Comparison of ENCODE assay signal across 7 mouse cellular contexts in the genomic region with DNA sequence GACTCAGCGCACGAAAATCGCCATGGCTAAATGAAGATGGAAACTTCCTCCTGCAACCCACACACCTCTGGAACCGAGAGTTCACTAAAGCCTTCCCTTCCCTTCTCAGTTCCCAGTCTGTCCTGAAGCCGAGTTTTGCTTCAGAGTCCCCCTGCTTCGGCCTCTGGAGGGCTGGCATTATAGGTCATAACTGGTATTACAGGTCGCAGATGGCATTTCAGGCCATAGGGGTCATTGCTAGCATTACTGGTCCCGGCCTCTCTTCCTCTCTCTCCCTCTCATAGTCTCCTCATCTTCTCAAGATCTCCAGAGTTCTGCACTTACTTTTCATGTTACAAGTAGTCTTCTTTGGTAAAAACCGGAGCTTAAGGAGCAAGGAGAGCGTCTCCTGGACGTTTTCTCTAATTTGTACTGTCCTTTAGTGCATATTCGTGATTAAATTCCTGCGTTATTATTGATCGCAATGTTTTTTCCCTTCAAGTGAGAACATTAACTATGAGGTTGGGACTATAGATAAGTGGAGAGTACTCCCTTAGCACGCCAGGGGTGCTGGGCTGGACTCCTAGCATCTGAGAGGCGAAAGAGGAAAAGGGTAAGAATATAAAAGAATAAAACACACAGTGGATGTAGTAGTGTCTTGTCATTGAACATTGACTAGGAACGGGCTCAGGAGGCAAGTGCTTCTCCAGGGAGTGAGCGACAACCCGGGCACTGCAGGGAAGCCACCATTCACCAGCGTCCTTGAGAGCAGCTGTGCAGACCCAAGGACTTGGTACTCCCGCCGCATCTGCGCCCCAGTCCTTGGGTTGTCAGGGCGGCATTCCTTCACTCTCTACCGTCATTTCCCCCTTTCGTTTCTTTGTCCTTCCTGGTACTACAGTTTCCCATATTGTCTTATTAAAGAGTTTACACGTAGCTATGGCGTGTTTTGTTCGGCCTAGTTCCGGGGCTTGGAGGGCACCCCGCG. TPM values are rescaled to one million over a fixed set of nuclear protein-coding genes. Genes with fewer than 3 reads are reported as not detected.
DNase-seq lines count a peak whose midpoint lies in the region; ATAC-seq and TF ChIP-seq lines count a peak whose summit lies in the region.

No protein-coding gene starts in this region.

- peak overlapping the region; percentile 74 for H3K9ac ChIP-seq in forebrain, embryonic 16.5 days (replicated peaks; ENCODE audit: low read depth, low read length)
- peak overlapping the region; percentile 89 for H3K9ac ChIP-seq in stomach, postnatal 0 days (ENCODE audit: low read length)

- no peaks in the 10 kb centered on the region for H3K9me3 ChIP-seq in forebrain, embryonic 16.5 days (ENCODE audit: control insufficient read depth, low read length)
- H3K9me3 ChIP-seq in midbrain, embryonic 10.5 days (replicated peaks): no peaks in the 10 kb centered on the region
- H3K9me3 ChIP-seq in stomach, postnatal 0 days (ENCODE audit: control insufficient read depth, low read length): no peaks in the 10 kb centered on the region

- ATAC-seq in forebrain, embryonic 16.5 days: peak; percentile 48
- no peak for ATAC-seq in stomach, postnatal 0 days (ENCODE audit: low FRiP score, low TSS enrichment)

- 14% methylated on average over 32 of the region's 32 CpGs for WGBS in forebrain, embryonic 16.5 days
- 11% methylated on average over 32 of the region's 32 CpGs for WGBS in midbrain, embryonic 10.5 days
- WGBS in stomach, postnatal 0 days: 24% methylated on average over 32 of the region's 32 CpGs

- H3K4me3 ChIP-seq in forebrain, embryonic 16.5 days (replicated peaks; ENCODE audit: low read length): peak overlapping the region; percentile 64
- peak overlapping the region; percentile 77 for H3K4me3 ChIP-seq in midbrain, embryonic 10.5 days
- peak overlapping the region; percentile 79 for H3K4me3 ChIP-seq in stomach, postnatal 0 days (ENCODE audit: low read depth, low read length)

- peak overlapping the region; percentile 68 for H3K27ac ChIP-seq in forebrain, embryonic 16.5 days (ENCODE audit: low read length)
- H3K27ac ChIP-seq in midbrain, embryonic 10.5 days (replicated peaks): peak overlapping the region; percentile 92
- H3K27ac ChIP-seq in stomach, postnatal 0 days (replicated peaks): peak overlapping the region; percentile 88

- no peak for TF ChIP-seq EP300 in stomach, postnatal 0 days (optimal IDR thresholded peaks at IDR 0.05)

- H3K36me3 ChIP-seq in forebrain, embryonic 16.5 days (ENCODE audit: control insufficient read depth, insufficient read depth): no peaks in the 10 kb centered on the region
- peaks cover 12% of the 10 kb centered on the region; the same call in 1 of the 2 replicates for H3K36me3 ChIP-seq in midbrain, embryonic 10.5 days
- no peaks in the 10 kb centered on the region for H3K36me3 ChIP-seq in stomach, postnatal 0 days (ENCODE audit: control insufficient read depth, insufficient read depth, low read length)

- H3K4me1 ChIP-seq in forebrain, embryonic 16.5 days (replicated peaks; ENCODE audit: control insufficient read depth, insufficient read depth, low read length): peaks cover 24% of the 10 kb centered on the region
- peaks cover 32% of the 10 kb centered on the region for H3K4me1 ChIP-seq in midbrain, embryonic 10.5 days
- H3K4me1 ChIP-seq in stomach, postnatal 0 days (replicated peaks; ENCODE audit: control insufficient read depth, insufficient read depth): peaks cover 7% of the 10 kb centered on the region; the same call in 1 of the 2 replicates

- no peaks in the 10 kb centered on the region for H3K27me3 ChIP-seq in forebrain, embryonic 16.5 days (replicated peaks; ENCODE audit: control insufficient read depth, insufficient read depth, low read length)
- H3K27me3 ChIP-seq in midbrain, embryonic 10.5 days (ENCODE audit: low read depth, poor library complexity, severe bottlenecking): peaks cover 20% of the 10 kb centered on the region
- H3K27me3 ChIP-seq in stomach, postnatal 0 days (ENCODE audit: control insufficient read depth, insufficient read depth, low read length): no peaks in the 10 kb centered on the region

- TF ChIP-seq CTCF in stomach, postnatal 0 days (IDR thresholded peaks at IDR 0.05; ENCODE audit: low read depth): no peak

- DNase-seq in ovary, adult 18-20 months (ENCODE audit: low spot score): peak; percentile 38
- no peak for DNase-seq in ovary, postnatal 14 days (ENCODE audit: low spot score)
- DNase-seq in adrenal gland, postnatal 25 days: peak; percentile 51
- peak; percentile 40 to 61 for DNase-seq in kidney, postnatal 25 days
- DNase-seq in midbrain, embryonic 10.5 days (ENCODE audit: low spot score): no peak
- peak; percentile 36 for DNase-seq in stomach, postnatal 0 days (ENCODE audit: low spot score)

- H3K4me2 ChIP-seq in forebrain, embryonic 16.5 days (ENCODE audit: low read length): peak overlapping the region; percentile 88
- H3K4me2 ChIP-seq in stomach, postnatal 0 days (replicated peaks; ENCODE audit: low read depth): peak overlapping the region; percentile 84

RNA-seq across cellular contexts. Expression of gene Ano6, which starts 0.8 kb away (rescaled TPM):
- 75.2 and 75.4 TPM in 2 replicates for total RNA-seq in adrenal gland, postnatal 25 days (2021)
- 22.7 and 24.6 TPM in 2 replicates for polyA plus RNA-seq in forebrain, embryonic 16.5 days (2015; fragmentation: Nextera tagmentation; extraction: Ambion mirVana)
- 30.0 and 33.6 TPM in 2 replicates for polyA plus RNA-seq in midbrain, embryonic 10.5 days (2016; fragmentation: Nextera tagmentation; extraction: Ambion mirVana)
- 16.2 and 16.5 TPM in 2 replicates for polyA plus RNA-seq in stomach, postnatal 0 days (2015; fragmentation: Nextera tagmentation; extraction: Ambion mirVana)

Comparison
In these comparisons a context has a peak if more than half of its experiments do, and no peak if none do; other contexts are left out.
1. DNase-seq: peak in ovary, adult 18-20 months (single experiment), adrenal gland, postnatal 25 days (single experiment), kidney, postnatal 25 days (2 of 2) and stomach, postnatal 0 days (single experiment); none in ovary, postnatal 14 days (single experiment) and midbrain, embryonic 10.5 days (single experiment).
2. Peak in every context shown above with its lines, with median percentiles within 50 percentile points of each other: H3K27ac ChIP-seq and H3K4me3 ChIP-seq.